Mouse (Mus musculus): Measurements from ENCODE around the gene Scimp. TPM values are rescaled to one million over a fixed set of nuclear protein-coding genes. Genes with fewer than 3 reads are reported as not detected.
"Not testable (repeated sequence)": the region's sequence is repeated elsewhere in the genome, so short reads cannot be mapped to it uniquely, and the experiment has no call there.

Scimp gene
- polyA plus RNA-seq, 1 experiment from 2014 or later = not detected

- not testable (repeated sequence) for H3K9me3 ChIP-seq; H3K9ac ChIP-seq; H3K27me3 ChIP-seq (replicated peaks); H3K4me3 ChIP-seq; H3K4me2 ChIP-seq (replicated peaks); H3K27ac ChIP-seq; H3K4me1 ChIP-seq; ATAC-seq (ENCODE audit: low FRiP score, low read depth); H3K36me3 ChIP-seq
- WGBS = 71% methylated on average over 3 of the region's 3 CpGs
Measured at GRCm38 (mm10) chr11:70760446-70760845, 51.9 kb downstream of the Scimp start.

- Histone ChIP-seq H3K4me3 (no peak overlapping the region), H3K9ac (no peak overlapping the region), H3K9me3 (no peaks in the 10 kb centered on the region), H3K36me3 (no peaks in the 10 kb centered on the region), H3K27me3 (replicated peaks) (no peaks in the 10 kb centered on the region; the same call in 1 of the 2 replicates), H3K27ac (no peak overlapping the region), H3K4me1 (no peaks in the 10 kb centered on the region), H3K4me2 (replicated peaks) (no peak overlapping the region)
- no peak for ATAC-seq (ENCODE audit: low FRiP score, low read depth)
- 10% methylated on average over 7 of the region's 7 CpGs for WGBS
Measured at GRCm38 (mm10) chr11:70755645-70756044, 56.7 kb downstream of the Scimp start.

GRCm38 (mm10) chr11:70754958-70755357, 57.4 kb downstream of the Scimp start:
- no peaks in the 10 kb centered on the region for H3K9me3 ChIP-seq
- WGBS = 69% methylated on average over 7 of the region's 7 CpGs
- H3K4me3 ChIP-seq = no peak overlapping the region
- no peak overlapping the region for H3K9ac ChIP-seq
- no peaks in the 10 kb centered on the region for H3K36me3 ChIP-seq
- no peak overlapping the region for H3K27ac ChIP-seq
- no peak overlapping the region for H3K4me2 ChIP-seq (replicated peaks)
- H3K27me3 ChIP-seq (replicated peaks) = no peaks in the 10 kb centered on the region; the same call in 1 of the 2 replicates
- H3K4me1 ChIP-seq = no peaks in the 10 kb centered on the region
- no peak for ATAC-seq (ENCODE audit: low FRiP score, low read depth)

GRCm38 (mm10) chr11:70754476-70754875, 57.9 kb downstream of the Scimp start:
- Histone ChIP-seq H3K36me3 (no peaks in the 10 kb centered on the region), H3K9me3 (no peaks in the 10 kb centered on the region), H3K27ac (no peak overlapping the region), H3K4me3 (no peak overlapping the region), H3K27me3 (replicated peaks) (no peaks in the 10 kb centered on the region; the same call in 1 of the 2 replicates), H3K9ac (no peak overlapping the region), H3K4me1 (no peaks in the 10 kb centered on the region), H3K4me2 (replicated peaks) (no peak overlapping the region)
- ATAC-seq (ENCODE audit: low FRiP score, low read depth) = no peak
- 69% methylated on average over 4 of the region's 4 CpGs for WGBS

- no peaks in the 10 kb centered on the region for H3K36me3 ChIP-seq
- ATAC-seq (ENCODE audit: low FRiP score, low read depth) = no peak
- no peak overlapping the region for H3K4me3 ChIP-seq
- no peak overlapping the region for H3K9ac ChIP-seq
- H3K27ac ChIP-seq = no peak overlapping the region
- 92% methylated on average over 10 of the region's 10 CpGs for WGBS
- no peaks in the 10 kb centered on the region; the same call in 1 of the 2 replicates for H3K27me3 ChIP-seq (replicated peaks)
- no peak overlapping the region for H3K4me2 ChIP-seq (replicated peaks)
- no peaks in the 10 kb centered on the region for H3K4me1 ChIP-seq
- H3K9me3 ChIP-seq = no peaks in the 10 kb centered on the region
Measured at GRCm38 (mm10) chr11:70753146-70753545, 59.2 kb downstream of the Scimp start.

GRCm38 (mm10) chr11:70752337-70753017, 59.9 kb downstream of the Scimp start:
- H3K4me1 ChIP-seq = no peaks in the 10 kb centered on the region
- H3K27me3 ChIP-seq (replicated peaks) = no peaks in the 10 kb centered on the region; the same call in 1 of the 2 replicates
- H3K27ac ChIP-seq = no peak overlapping the region
- H3K4me2 ChIP-seq (replicated peaks) = no peak overlapping the region
- H3K9me3 ChIP-seq = no peaks in the 10 kb centered on the region
- H3K4me3 ChIP-seq = no peak overlapping the region
- H3K9ac ChIP-seq = no peak overlapping the region
- no peaks in the 10 kb centered on the region for H3K36me3 ChIP-seq
- WGBS = 87% methylated on average over 4 of the region's 4 CpGs
- ATAC-seq (ENCODE audit: low FRiP score, low read depth) = no peak

GRCm38 (mm10) chr11:70747876-70748545, 64.4 kb downstream of the Scimp start:
- H3K27ac ChIP-seq = no peak overlapping the region
- H3K4me2 ChIP-seq (replicated peaks) = no peak overlapping the region
- no peaks in the 10 kb centered on the region for H3K4me1 ChIP-seq
- no peak overlapping the region for H3K4me3 ChIP-seq
- 93% methylated on average over 4 of the region's 4 CpGs for WGBS
- H3K9ac ChIP-seq = no peak overlapping the region
- no peak for ATAC-seq (ENCODE audit: low FRiP score, low read depth)
- no peaks in the 10 kb centered on the region for H3K9me3 ChIP-seq
- no peaks in the 10 kb centered on the region for H3K27me3 ChIP-seq (replicated peaks)
- H3K36me3 ChIP-seq = no peaks in the 10 kb centered on the region

GRCm38 (mm10) chr11:70745636-70746035, 66.8 kb downstream of the Scimp start:
- WGBS = 88% methylated on average over 7 of the region's 7 CpGs

GRCm38 (mm10) chr11:70742581-70743459, 69.6 kb downstream of the Scimp start:
- no peak overlapping the region for H3K4me2 ChIP-seq (replicated peaks)
- H3K36me3 ChIP-seq = no peaks in the 10 kb centered on the region
- H3K9ac ChIP-seq = no peak overlapping the region
- 78% methylated on average over 12 of the region's 12 CpGs for WGBS
- H3K9me3 ChIP-seq = no peaks in the 10 kb centered on the region
- no peak for ATAC-seq (ENCODE audit: low FRiP score, low read depth)
- H3K4me3 ChIP-seq = no peak overlapping the region
- H3K4me1 ChIP-seq = no peaks in the 10 kb centered on the region
- no peaks in the 10 kb centered on the region for H3K27me3 ChIP-seq (replicated peaks)
- H3K27ac ChIP-seq = no peak overlapping the region

More at GRCm38 (mm10) chr11:70745636-70746035, 66.8 kb downstream of the Scimp start:
- H3K36me3 ChIP-seq = no peaks in the 10 kb centered on the region
- no peak overlapping the region for H3K4me2 ChIP-seq (replicated peaks)
- no peaks in the 10 kb centered on the region for H3K9me3 ChIP-seq
- no peak for ATAC-seq (ENCODE audit: low FRiP score, low read depth)
- H3K9ac ChIP-seq = no peak overlapping the region
- H3K4me3 ChIP-seq = no peak overlapping the region
- no peak overlapping the region for H3K27ac ChIP-seq
- H3K27me3 ChIP-seq (replicated peaks) = no peaks in the 10 kb centered on the region
- H3K4me1 ChIP-seq = no peaks in the 10 kb centered on the region

- Histone ChIP-seq H3K4me3 (no peak overlapping the region), H3K4me2 (replicated peaks) (no peak overlapping the region), H3K36me3 (no peaks in the 10 kb centered on the region), H3K4me1 (no peaks in the 10 kb centered on the region), H3K9ac (no peak overlapping the region), H3K9me3 (no peaks in the 10 kb centered on the region), H3K27me3 (replicated peaks) (no peaks in the 10 kb centered on the region), H3K27ac (no peak overlapping the region)
- WGBS = 89% methylated on average over 7 of the region's 7 CpGs
- ATAC-seq (ENCODE audit: low FRiP score, low read depth) = no peak
Measured at GRCm38 (mm10) chr11:70742117-70742516, 70.3 kb downstream of the Scimp start.

- 88% methylated on average over 3 of the region's 3 CpGs for WGBS
- no peak overlapping the region for H3K4me2 ChIP-seq (replicated peaks)
- no peak for ATAC-seq (ENCODE audit: low FRiP score, low read depth)
- H3K27ac ChIP-seq = no peak overlapping the region
- H3K27me3 ChIP-seq (replicated peaks) = no peaks in the 10 kb centered on the region
- no peak overlapping the region for H3K9ac ChIP-seq
- no peaks in the 10 kb centered on the region for H3K36me3 ChIP-seq
- no peaks in the 10 kb centered on the region for H3K4me1 ChIP-seq
- H3K4me3 ChIP-seq = no peak overlapping the region
- no peaks in the 10 kb centered on the region for H3K9me3 ChIP-seq
Measured at GRCm38 (mm10) chr11:70741603-70742002, 70.8 kb downstream of the Scimp start.
